ENCODE assay signal across 18 mouse cellular contexts in genomic region chr10:110413281-110413897, GRCm38 (mm10). TPM values are rescaled to one million over a fixed set of nuclear protein-coding genes. Genes with fewer than 3 reads are reported as not detected.
A peak's percentile ranks its signal among the peaks of the same experiment; 100 is the strongest.
DNase-seq lines count a peak whose midpoint lies in the region; ATAC-seq and TF ChIP-seq lines count a peak whose summit lies in the region.
"Had no signal": no experiment of that assay in that cellular context is flagged by ENCODE, and none has a peak within 500 bp of the region (broad histone marks: within the 10 kb centered on the region; RNA-seq: fewer than 3 reads in every experiment).

No protein-coding gene starts in this region.

- TF ChIP-seq CTCF in left cerebral cortex, adult 2 months (IDR thresholded peaks at IDR 0.05): no peak

- intact Hi-C loops in left cerebral cortex, adult 2 months (cut with DNase I): no loop called here

- H3K27me3 ChIP-seq in forebrain, embryonic 14.5 days (replicated peaks; ENCODE audit: control insufficient read depth, insufficient read depth, low read length): no peaks in the 10 kb centered on the region
- H3K27me3 ChIP-seq in forebrain, embryonic 11.5 days (ENCODE audit: control insufficient read depth, insufficient read depth, low read length): no peaks in the 10 kb centered on the region
- no peaks in the 10 kb centered on the region for H3K27me3 ChIP-seq in neural tube, embryonic 15.5 days (replicated peaks)
- H3K27me3 ChIP-seq: embryonic facial prominence, embryonic 13.5 days; heart, embryonic 13.5 days; hindbrain, embryonic 15.5 days had no signal

- H3K36me3 ChIP-seq in forebrain, embryonic 14.5 days (ENCODE audit: control insufficient read depth, insufficient read depth, low read length): no peaks in the 10 kb centered on the region
- no peaks in the 10 kb centered on the region for H3K36me3 ChIP-seq in forebrain, embryonic 11.5 days (ENCODE audit: control insufficient read depth, insufficient read depth, low read length)
- no peaks in the 10 kb centered on the region for H3K36me3 ChIP-seq in neural tube, embryonic 15.5 days
- H3K36me3 ChIP-seq: embryonic facial prominence, embryonic 13.5 days; heart, embryonic 13.5 days; hindbrain, embryonic 15.5 days had no signal

- peak; percentile 19 for DNase-seq in forebrain, embryonic 14.5 days (ENCODE audit: low spot score)
- DNase-seq in forebrain, embryonic 11.5 days (ENCODE audit: low spot score): no peak
- DNase-seq in left cerebral cortex, adult 2 months (ENCODE audit: extremely low spot score in 1 of 2, low spot score in 2 of 2): no peak
- DNase-seq in left cerebral cortex, adult 9 months (ENCODE audit: low spot score in 2 of 2): no peak
- no peak for DNase-seq in neural tube, embryonic 10.5 days (ENCODE audit: extremely low spot score, low spot score)
- DNase-seq in right cerebral cortex, adult 2 months (ENCODE audit: low spot score in 2 of 2): no peak
- DNase-seq: adrenal gland, postnatal 10 days; cerebellum, adult 11-12 months; cerebellum, adult 9-11 months; cerebellum, postnatal 36 days; gastrocnemius, postnatal 36 days; heart, adult 11 months; heart, postnatal 36 days had no signal

- WGBS in forebrain, embryonic 14.5 days: 74% methylated on average over 11 of the region's 11 CpGs
- WGBS in forebrain, embryonic 11.5 days: 91% methylated on average over 11 of the region's 11 CpGs
- whole genome bisulfite sequencing in neural tube, embryonic 15.5 days: 64% methylated on average over 11 of the region's 11 CpGs

- no peaks in the 10 kb centered on the region for H3K4me1 ChIP-seq in forebrain, embryonic 14.5 days (ENCODE audit: control insufficient read depth, insufficient read depth, low read length)
- H3K4me1 ChIP-seq in forebrain, embryonic 11.5 days (replicated peaks; ENCODE audit: control insufficient read depth, insufficient read depth, low read length): no peaks in the 10 kb centered on the region
- peaks cover 27% of the 10 kb centered on the region for H3K4me1 ChIP-seq in neural tube, embryonic 15.5 days
- H3K4me1 ChIP-seq: embryonic facial prominence, embryonic 13.5 days; heart, embryonic 13.5 days had no signal

- ATAC-seq in forebrain, embryonic 14.5 days: peak; percentile 37; the same call in 1 of the 2 replicates
- ATAC-seq in forebrain, embryonic 11.5 days (replicated peaks; ENCODE audit: low FRiP score): no peak
- ATAC-seq in neural tube, embryonic 15.5 days (ENCODE audit: low FRiP score): no peak

- H3K4me2 ChIP-seq in forebrain, embryonic 14.5 days (ENCODE audit: low read length): no peak overlapping the region
- H3K4me2 ChIP-seq in forebrain, embryonic 11.5 days (ENCODE audit: low read depth, low read length, severe bottlenecking): no peak overlapping the region
- H3K4me2 ChIP-seq in neural tube, embryonic 15.5 days: no peak overlapping the region
- H3K4me2 ChIP-seq: embryonic facial prominence, embryonic 13.5 days; heart, embryonic 13.5 days; hindbrain, embryonic 15.5 days had no signal

- H3K9ac ChIP-seq in forebrain, embryonic 14.5 days (ENCODE audit: low read length): no peak overlapping the region
- no peak overlapping the region for H3K9ac ChIP-seq in forebrain, embryonic 11.5 days (ENCODE audit: low read length)
- H3K9ac ChIP-seq in neural tube, embryonic 15.5 days (replicated peaks): no peak overlapping the region
- H3K9ac ChIP-seq: embryonic facial prominence, embryonic 13.5 days; heart, embryonic 13.5 days; hindbrain, embryonic 15.5 days had no signal

- H3K4me3 ChIP-seq in forebrain, embryonic 14.5 days (ENCODE audit: low read depth, low read length): no peak overlapping the region
- H3K4me3 ChIP-seq in forebrain, embryonic 11.5 days (ENCODE audit: low read depth, low read length): no peak overlapping the region
- no peak overlapping the region for H3K4me3 ChIP-seq in left cerebral cortex, adult 2 months
- no peak overlapping the region for H3K4me3 ChIP-seq in neural tube, embryonic 15.5 days (replicated peaks)
- H3K4me3 ChIP-seq: embryonic facial prominence, embryonic 13.5 days; heart, embryonic 13.5 days; hindbrain, embryonic 15.5 days had no signal

- H3K9me3 ChIP-seq in forebrain, embryonic 14.5 days (replicated peaks; ENCODE audit: control insufficient read depth, low read length): no peaks in the 10 kb centered on the region
- H3K9me3 ChIP-seq in forebrain, embryonic 11.5 days (ENCODE audit: control insufficient read depth, low read length): no peaks in the 10 kb centered on the region
- H3K9me3 ChIP-seq in neural tube, embryonic 15.5 days (replicated peaks): no peaks in the 10 kb centered on the region
- H3K9me3 ChIP-seq: embryonic facial prominence, embryonic 13.5 days; heart, embryonic 13.5 days; hindbrain, embryonic 15.5 days had no signal

- H3K27ac ChIP-seq in forebrain, embryonic 14.5 days (ENCODE audit: low read depth, low read length): no peak overlapping the region
- no peak overlapping the region for H3K27ac ChIP-seq in forebrain, embryonic 11.5 days (ENCODE audit: low read depth, low read length)
- peak overlapping the region; percentile 38; the same call in 1 of the 2 replicates for H3K27ac ChIP-seq in left cerebral cortex, adult 2 months
- peak overlapping the region; percentile 7; the same call in 1 of the 2 replicates for H3K27ac ChIP-seq in neural tube, embryonic 15.5 days (replicated peaks)
- H3K27ac ChIP-seq: embryonic facial prominence, embryonic 13.5 days; heart, embryonic 13.5 days had no signal

RNA-seq across cellular contexts. Expression of gene Nav3, which starts 42.6 kb away (rescaled TPM):
- polyA plus RNA-seq in forebrain, embryonic 14.5 days (2014; fragmentation: Nextera tagmentation; extraction: Ambion mirVana): 17.6 and 22.0 TPM in 2 replicates
- polyA plus RNA-seq in forebrain, embryonic 11.5 days (2014; fragmentation: Nextera tagmentation; extraction: Ambion mirVana): 4.0 and 4.3 TPM in 2 replicates
- 100 to 1,000 TPM; 116 to 136 TPM for total RNA-seq in left cerebral cortex, adult 2 months (2021)
- polyA plus RNA-seq in neural tube, embryonic 15.5 days (2015; fragmentation: Nextera tagmentation; extraction: Ambion mirVana): 20.5 and 24.3 TPM in 2 replicates
- total RNA-seq: MEL had no signal

Comparison
In these comparisons a context has a peak if more than half of its experiments do, and no peak if none do; other contexts are left out.
1. H3K27ac ChIP-seq: peak in left cerebral cortex, adult 2 months (single experiment) and neural tube, embryonic 15.5 days (single experiment); none in forebrain, embryonic 14.5 days (single experiment) and forebrain, embryonic 11.5 days (single experiment).